Mouse (Mus musculus) testis, adult 2 months (tissue): ENCODE data around the gene Pex1.

Experiments used
- CTCF ChIP-seq: fragments of 200-500 bp; IDR thresholded peaks from 2 replicates; pipeline ENCODE4 v1.5.1; 2012; ENCODE audit warnings: low read depth, mild to moderate bottlenecking, inconsistent platforms, low read length, moderate library complexity; ENCODE audit not compliant: control insufficient read depth, insufficient read depth, insufficient replicate concordance
- POLR2A ChIP-seq: fragments of 200-500 bp; IDR thresholded peaks from 2 replicates; pipeline ENCODE4 v1.6.1; 2012; ENCODE audit warnings: low read depth, mild to moderate bottlenecking, inconsistent platforms, low read length, moderate library complexity; ENCODE audit not compliant: control insufficient read depth

DNA sequence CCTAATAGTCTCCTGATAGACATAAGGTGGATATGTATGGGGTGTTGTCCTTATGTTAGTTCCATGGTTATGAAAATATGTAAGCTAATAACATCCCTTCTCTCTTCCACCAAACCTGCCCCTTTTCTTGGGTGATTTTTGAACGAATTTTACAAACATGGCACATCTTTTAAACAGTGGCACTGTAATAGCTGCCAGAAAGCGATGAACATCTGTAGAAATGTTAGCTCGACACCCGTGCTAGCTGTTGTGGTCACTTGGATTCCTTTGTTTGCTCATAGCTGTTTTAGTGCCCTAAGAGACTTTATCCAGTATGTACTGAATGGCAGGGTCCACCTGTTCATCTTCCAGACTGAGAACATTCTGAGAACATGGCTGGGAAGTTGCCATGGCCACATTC, 24.6 kb upstream of the Pex1 start, which contains the start of gene 1700109H08Rik:
- TF ChIP-seq CTCF (no peak), POLR2A (no peak)
